Mouse (Mus musculus) hindbrain, embryonic 12.5 days (tissue): ENCODE results near the gene Ccdc163. TPM values are rescaled to one million over a fixed set of nuclear protein-coding genes. Genes with fewer than 3 reads are reported as not detected.
"Not testable (repeated sequence)": the region's sequence is repeated elsewhere in the genome, so short reads cannot be mapped to it uniquely, and the experiment has no call there.

Experiments used
- ATAC-seq: fragments of 200-750 bp; cut with Nextera tagmentation; 2 replicates; pipeline ENCODE4 v1.8.0; 2017; ENCODE audit warnings: moderate TSS enrichment; ENCODE audit not compliant: low FRiP score
- H3K27ac ChIP-seq: fragments of 300-500 bp; sonication (generic); 2 replicates; pipeline ENCODE4 v1.5.1; 2016; ENCODE audit warnings: mild to moderate bottlenecking
- H3K27me3 ChIP-seq: fragments of 300-500 bp; sonication (generic); 2 replicates; pipeline ENCODE4 v1.6.1; 2016; ENCODE audit warnings: mild to moderate bottlenecking
- H3K36me3 ChIP-seq: fragments of 300-500 bp; sonication (generic); 2 replicates; pipeline ENCODE4 v1.6.1; 2016; ENCODE audit warnings: mild to moderate bottlenecking
- H3K4me1 ChIP-seq: fragments of 300-500 bp; sonication (generic); 2 replicates; pipeline ENCODE4 v1.6.1; 2016
- H3K4me2 ChIP-seq: fragments of 300-500 bp; sonication (generic); replicated peaks from 2 replicates; pipeline ENCODE4 v1.6.1; 2016; ENCODE audit warnings: mild to moderate bottlenecking
- H3K4me3 ChIP-seq: fragments of 300-500 bp; sonication (generic); 2 replicates; pipeline ENCODE4 v1.5.1; 2016; ENCODE audit warnings: mild to moderate bottlenecking
- H3K9ac ChIP-seq: fragments of 300-500 bp; sonication (generic); 2 replicates; pipeline ENCODE4 v1.6.1; 2016; ENCODE audit warnings: mild to moderate bottlenecking, moderate library complexity
- H3K9me3 ChIP-seq: fragments of 300-500 bp; sonication (generic); replicated peaks from 2 replicates; pipeline ENCODE4 v1.6.1; 2016; ENCODE audit warnings: mild to moderate bottlenecking
- WGBS: fragments of 180-500 bp; shearing (Covaris S2); methylation state at CpG from one replicate; pipeline ENCODE4 v1.1.7; 2016; 5-methylcytosine and 5-hydroxymethylcytosine counted together
- polyA plus RNA-seq: library from polyadenylated mRNA; unstranded; fragments of >200 nt; fragmentation: Nextera tagmentation; extraction: Ambion mirVana; gene quantifications from 2 replicates; pipeline ENCODE4 v1.2.1, GENCODE M21; 2016

The Ccdc163 gene
- polyA plus RNA-seq: 22.4 and 23.6 TPM in 2 replicates

DNA sequence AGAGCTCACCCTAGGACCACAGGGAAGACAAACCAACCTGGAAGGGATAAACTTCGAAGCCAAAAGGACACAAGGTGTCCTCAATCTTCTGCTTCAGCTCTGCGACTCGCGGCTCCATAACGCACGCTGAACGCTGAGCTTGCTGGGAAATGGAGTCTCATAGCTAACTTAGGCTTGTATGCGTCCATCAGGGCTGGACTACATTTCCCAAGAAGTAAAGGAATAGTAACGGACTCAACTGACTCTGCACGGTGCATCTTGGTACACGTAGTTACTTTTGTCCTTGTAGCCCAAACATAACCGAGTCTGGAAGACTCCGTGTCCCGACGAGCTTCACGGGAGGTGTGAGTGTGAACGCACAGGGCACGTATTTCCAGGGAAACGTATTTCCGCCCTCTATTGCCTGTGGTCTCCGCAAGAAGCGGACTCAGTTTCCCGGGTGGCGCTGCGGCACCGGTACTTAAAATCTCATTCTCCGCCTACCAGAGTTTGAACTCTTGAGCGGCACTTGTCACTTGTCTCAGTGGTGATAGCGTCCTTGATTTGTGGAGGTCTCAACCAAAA lies at the start of gene Ccdc163, which contains the start of gene Mmachc:
Ccdc163 (plus strand) TSS at position 309 of the 564 bp plus-strand sequence.
Mmachc (minus strand) TSS at position 206 of the 564 bp plus-strand sequence.
- H3K36me3 ChIP-seq: peaks cover 8% of the 10 kb centered on the region
- H3K9me3 ChIP-seq: no peaks in the 10 kb centered on the region
- H3K27ac ChIP-seq: no peak within 1 kb of the TSS
- peak within 1 kb of the TSS; percentile 68 for H3K9ac ChIP-seq
- H3K4me3 ChIP-seq: peak within 1 kb of the TSS; percentile 60
- under 1% methylated on average over 29 of the region's 29 CpGs for WGBS
- no peaks in the 10 kb centered on the region for H3K27me3 ChIP-seq
- ATAC-seq: peak; percentile 99
- H3K4me2 ChIP-seq: peak within 1 kb of the TSS; percentile 73
- peaks cover 15% of the 10 kb centered on the region for H3K4me1 ChIP-seq

DNA sequence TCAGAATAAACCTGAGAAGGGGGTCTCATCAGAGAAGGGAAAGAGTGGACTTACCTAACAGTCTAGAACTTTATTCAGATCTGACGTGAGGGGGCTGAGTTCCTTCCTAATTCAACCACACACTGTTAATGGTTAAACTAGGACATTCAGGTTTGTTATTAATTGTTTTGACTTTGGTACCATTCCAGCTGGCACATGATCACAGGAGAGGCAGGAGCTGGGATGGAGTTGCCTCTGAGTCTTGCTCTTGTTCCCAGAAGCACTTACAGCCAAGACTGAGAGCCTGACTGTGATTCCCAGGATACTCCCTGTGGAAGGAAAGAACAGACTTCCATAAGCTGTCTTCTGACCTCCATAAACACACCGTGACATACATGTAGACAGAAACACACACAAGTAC lies 48.8 kb upstream of the Ccdc163 start:
- Histone ChIP-seq H3K27ac (no peak overlapping the region), H3K4me2 (no peak overlapping the region), H3K36me3 (no peaks in the 10 kb centered on the region), H3K9ac (no peak overlapping the region), H3K4me1 (no peaks in the 10 kb centered on the region), H3K4me3 (no peak overlapping the region), H3K27me3 (no peaks in the 10 kb centered on the region), H3K9me3 (no peaks in the 10 kb centered on the region)
- no peak for ATAC-seq
- WGBS: 80% methylated on average over 2 of the region's 2 CpGs

DNA sequence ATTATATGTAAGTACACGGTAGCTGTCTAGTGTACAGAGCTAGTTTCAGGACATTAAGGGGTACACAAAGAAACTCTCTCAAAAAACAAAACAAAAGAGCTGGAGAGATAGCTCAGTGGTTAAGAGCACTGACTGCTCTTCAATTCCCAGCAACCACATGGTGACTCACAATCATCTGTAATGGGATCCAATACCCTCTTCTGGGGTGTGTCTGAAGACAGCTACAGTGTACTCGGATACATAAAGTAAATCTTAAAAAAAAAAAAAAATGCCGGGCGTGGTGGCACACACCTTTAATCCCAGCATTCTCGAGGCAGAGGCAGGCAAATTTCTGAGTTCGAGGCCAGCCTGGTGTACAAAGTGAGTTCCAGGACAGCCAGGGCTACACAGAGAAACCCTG lies 48.4 kb upstream of the Ccdc163 start:
- H3K27ac ChIP-seq, H3K36me3 ChIP-seq, H3K9ac ChIP-seq, H3K9me3 ChIP-seq, H3K4me3 ChIP-seq, H3K4me2 ChIP-seq, H3K27me3 ChIP-seq, H3K4me1 ChIP-seq, ATAC-seq: not testable (repeated sequence)
- 89% methylated on average over 6 of the region's 6 CpGs for WGBS

DNA sequence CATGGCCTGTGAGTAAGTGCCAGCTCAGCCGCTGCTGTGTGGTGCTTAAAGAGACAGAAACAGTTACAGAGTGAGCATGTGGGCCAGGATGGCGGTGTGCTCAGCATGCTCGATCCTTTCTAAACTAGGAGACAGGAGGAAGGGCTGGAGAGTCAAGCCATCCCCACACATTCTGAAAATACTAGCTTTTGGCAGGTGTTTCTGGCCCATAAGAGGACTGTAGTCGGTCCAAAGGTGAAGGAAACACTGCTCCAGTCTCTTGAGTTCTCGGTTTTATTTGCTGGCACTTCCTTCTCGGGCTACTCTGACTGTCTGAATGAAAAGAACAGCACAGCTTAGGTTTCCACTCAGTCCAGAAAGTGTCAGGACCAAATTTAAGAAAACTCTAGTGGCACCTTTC lies 47.5 kb upstream of the Ccdc163 start:
- no peaks in the 10 kb centered on the region for H3K9me3 ChIP-seq
- 69% methylated on average over 6 of the region's 6 CpGs for WGBS
- H3K27me3 ChIP-seq: no peaks in the 10 kb centered on the region
- no peak for ATAC-seq
- no peak overlapping the region for H3K4me3 ChIP-seq
- no peak overlapping the region for H3K27ac ChIP-seq
- H3K4me2 ChIP-seq: no peak overlapping the region
- H3K36me3 ChIP-seq: no peaks in the 10 kb centered on the region
- no peak overlapping the region for H3K9ac ChIP-seq
- no peaks in the 10 kb centered on the region for H3K4me1 ChIP-seq

DNA sequence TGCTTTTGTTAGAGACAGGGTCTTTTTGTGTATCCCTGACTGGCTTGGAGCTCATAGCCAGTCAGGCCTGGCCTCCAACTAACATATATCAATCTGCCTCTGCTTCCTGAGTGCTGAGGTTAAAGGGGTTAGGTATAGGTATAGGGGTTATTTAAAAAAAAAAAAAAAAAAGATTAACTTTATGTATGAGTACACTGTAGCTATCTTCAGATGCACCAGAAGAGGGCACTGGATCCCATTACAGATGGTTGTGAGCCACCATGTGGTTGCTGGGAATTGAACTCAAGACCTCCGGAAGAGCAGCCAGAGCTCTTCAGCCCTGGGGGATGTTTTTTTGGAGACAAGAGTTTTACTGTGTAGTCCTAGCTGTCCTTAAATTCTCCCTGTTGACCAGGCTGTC lies 46.3 kb upstream of the Ccdc163 start:
- no peak overlapping the region for H3K9ac ChIP-seq
- no peaks in the 10 kb centered on the region for H3K27me3 ChIP-seq
- no peaks in the 10 kb centered on the region for H3K9me3 ChIP-seq
- H3K4me2 ChIP-seq: no peak overlapping the region
- no peaks in the 10 kb centered on the region for H3K36me3 ChIP-seq
- no peak overlapping the region for H3K27ac ChIP-seq
- no peak for ATAC-seq
- no peaks in the 10 kb centered on the region for H3K4me1 ChIP-seq
- 89% methylated on average over 1 of the region's 1 CpGs for WGBS
- no peak overlapping the region for H3K4me3 ChIP-seq

DNA sequence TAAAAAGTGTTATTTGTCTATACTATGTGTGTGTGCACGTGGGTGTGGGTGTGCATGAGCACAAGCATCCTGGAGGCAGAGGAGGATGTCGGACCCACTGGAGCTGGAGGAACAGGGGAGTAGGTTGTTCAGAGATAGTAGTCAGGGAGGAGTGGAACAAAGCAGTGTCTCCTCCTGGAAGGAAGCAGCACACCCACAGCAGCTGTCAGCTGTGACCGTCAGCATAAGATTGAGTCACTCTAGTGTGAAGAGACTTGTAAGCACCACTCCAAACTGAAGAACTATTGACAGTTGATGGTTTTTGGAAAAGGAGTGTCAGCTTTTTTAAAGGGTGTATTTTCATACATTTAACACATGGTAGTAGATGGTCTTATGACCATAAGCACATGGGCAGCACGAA lies 41.7 kb upstream of the Ccdc163 start:
- ATAC-seq: no peak
- no peak overlapping the region for H3K4me2 ChIP-seq
- no peaks in the 10 kb centered on the region for H3K9me3 ChIP-seq
- no peak overlapping the region for H3K9ac ChIP-seq
- WGBS: 72% methylated on average over 4 of the region's 4 CpGs
- H3K27me3 ChIP-seq: no peaks in the 10 kb centered on the region
- no peaks in the 10 kb centered on the region for H3K4me1 ChIP-seq
- no peak overlapping the region for H3K27ac ChIP-seq
- no peaks in the 10 kb centered on the region for H3K36me3 ChIP-seq
- no peak overlapping the region for H3K4me3 ChIP-seq

DNA sequence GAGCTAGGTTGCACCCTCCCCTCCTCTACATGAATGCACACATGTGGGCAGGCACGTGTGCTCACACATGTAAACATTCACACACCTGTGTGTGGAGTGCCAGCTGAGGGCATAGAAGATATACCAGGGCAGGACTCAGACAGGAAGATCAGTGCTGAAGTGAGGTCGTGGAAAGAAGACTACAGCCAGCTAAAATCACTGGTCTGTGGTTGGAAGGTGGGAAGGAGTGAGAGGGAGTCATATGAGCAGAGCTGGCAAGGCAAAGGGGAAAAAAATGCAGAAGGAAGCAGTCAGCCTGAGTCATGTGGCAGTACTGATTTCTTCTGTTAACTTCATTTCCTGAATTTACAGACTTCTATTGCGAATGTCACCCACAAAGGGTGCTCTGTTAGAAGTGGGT lies 40.2 kb upstream of the Ccdc163 start:
- no peaks in the 10 kb centered on the region for H3K4me1 ChIP-seq
- H3K4me3 ChIP-seq: no peak overlapping the region
- 72% methylated on average over 3 of the region's 3 CpGs for WGBS
- H3K4me2 ChIP-seq: no peak overlapping the region
- H3K36me3 ChIP-seq: no peaks in the 10 kb centered on the region
- no peak overlapping the region for H3K9ac ChIP-seq
- no peaks in the 10 kb centered on the region for H3K27me3 ChIP-seq
- H3K9me3 ChIP-seq: no peaks in the 10 kb centered on the region
- H3K27ac ChIP-seq: no peak overlapping the region
- ATAC-seq: no peak

DNA sequence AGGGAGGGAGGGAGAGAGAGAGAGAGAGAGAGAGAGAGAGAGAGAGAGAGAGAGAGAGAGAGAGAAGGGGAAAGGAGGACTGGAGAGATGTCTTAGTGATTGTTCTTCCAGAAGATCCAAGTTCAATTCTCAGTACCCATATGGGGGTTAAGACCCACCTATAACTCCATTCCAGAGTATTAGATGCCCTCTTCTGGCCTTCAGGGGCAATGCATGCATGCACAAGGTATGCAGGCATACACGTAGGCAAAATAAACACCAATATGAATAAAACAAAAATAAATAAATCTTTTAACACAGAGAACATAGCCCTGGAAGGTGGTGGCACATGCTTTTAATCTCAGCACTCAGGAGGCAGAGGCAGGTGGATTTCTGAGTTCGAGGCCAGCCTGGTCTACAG lies 39.0 kb upstream of the Ccdc163 start:
- no peak overlapping the region for H3K27ac ChIP-seq
- H3K27me3 ChIP-seq: no peaks in the 10 kb centered on the region
- ATAC-seq: no peak
- no peak overlapping the region for H3K4me2 ChIP-seq
- H3K4me1 ChIP-seq: no peaks in the 10 kb centered on the region
- 69% methylated on average over 2 of the region's 2 CpGs for WGBS
- no peaks in the 10 kb centered on the region for H3K9me3 ChIP-seq
- H3K36me3 ChIP-seq: no peaks in the 10 kb centered on the region
- H3K4me3 ChIP-seq: no peak overlapping the region
- H3K9ac ChIP-seq: no peak overlapping the region

DNA sequence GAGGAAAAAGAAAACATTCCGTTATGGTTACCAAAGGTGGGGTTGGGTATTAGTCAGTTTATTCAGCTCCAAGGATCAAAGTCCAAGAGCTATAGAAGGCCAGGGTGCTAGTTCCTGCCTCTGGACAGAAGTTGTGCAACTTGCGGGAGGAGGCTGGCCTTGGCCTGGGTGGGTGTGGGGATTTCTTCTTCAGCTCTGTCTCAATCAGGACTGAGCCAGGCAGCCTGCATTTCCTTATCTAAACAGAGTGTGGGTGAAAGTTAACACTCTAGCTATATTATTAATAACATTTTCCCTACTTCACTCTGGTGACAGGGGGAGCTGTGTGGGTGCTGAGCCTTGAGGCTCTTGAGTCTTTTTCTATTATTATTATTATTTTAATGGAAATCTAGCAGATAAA lies 35.5 kb upstream of the Ccdc163 start:
- Histone ChIP-seq H3K9me3 (no peaks in the 10 kb centered on the region), H3K4me2 (no peak overlapping the region), H3K9ac (no peak overlapping the region), H3K36me3 (no peaks in the 10 kb centered on the region), H3K4me3 (no peak overlapping the region), H3K4me1 (no peaks in the 10 kb centered on the region), H3K27ac (no peak overlapping the region), H3K27me3 (no peaks in the 10 kb centered on the region)
- 78% methylated on average over 2 of the region's 2 CpGs for WGBS
- ATAC-seq: no peak

DNA sequence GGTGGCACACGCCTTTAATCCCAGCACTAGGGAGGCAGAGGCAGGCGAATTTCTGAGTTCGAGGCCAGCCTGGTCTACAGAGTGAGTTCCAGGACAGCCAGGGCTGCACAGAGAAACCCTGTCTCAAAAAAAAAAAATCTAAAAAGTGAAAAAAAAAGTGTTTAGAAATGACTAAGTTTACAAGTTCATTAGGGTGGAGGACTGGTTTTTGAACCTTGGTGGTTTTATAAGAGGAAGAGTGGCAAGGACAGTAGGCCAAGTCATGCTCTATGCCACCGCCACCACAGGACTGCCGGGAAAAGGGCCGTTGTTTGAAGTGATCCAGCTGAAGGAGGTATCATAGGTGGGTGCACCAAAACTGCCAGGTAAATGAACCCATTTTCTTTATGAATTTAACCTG lies 33.5 kb upstream of the Ccdc163 start:
- WGBS: 93% methylated on average over 6 of the region's 6 CpGs
- H3K27me3 ChIP-seq, H3K9me3 ChIP-seq, H3K9ac ChIP-seq, H3K4me1 ChIP-seq, H3K27ac ChIP-seq, H3K36me3 ChIP-seq, H3K4me3 ChIP-seq, H3K4me2 ChIP-seq, ATAC-seq: not testable (repeated sequence)

DNA sequence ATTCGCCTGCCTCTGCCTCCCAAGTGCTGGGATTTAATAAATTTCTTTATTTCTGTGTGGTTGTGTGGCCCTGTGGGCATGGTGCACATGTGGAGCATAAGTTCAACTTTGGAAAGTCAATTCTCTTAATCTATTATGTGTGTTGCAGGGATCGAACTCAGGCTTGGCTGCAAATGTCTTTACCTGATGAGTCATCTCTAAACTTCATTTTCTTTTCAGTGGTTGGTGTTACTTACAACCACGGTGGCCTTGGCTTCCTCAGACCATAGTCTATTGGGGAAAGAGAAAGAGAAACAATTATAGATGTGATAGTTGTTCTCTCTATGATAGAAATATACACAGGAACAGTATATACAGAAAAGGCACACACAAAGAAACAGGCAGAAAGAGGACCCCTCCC lies 32.3 kb upstream of the Ccdc163 start:
- Histone ChIP-seq H3K27ac (no peak overlapping the region), H3K27me3 (no peaks in the 10 kb centered on the region), H3K4me3 (no peak overlapping the region), H3K4me1 (no peaks in the 10 kb centered on the region), H3K36me3 (no peaks in the 10 kb centered on the region), H3K9ac (no peak overlapping the region), H3K9me3 (no peaks in the 10 kb centered on the region), H3K4me2 (no peak overlapping the region)
- ATAC-seq: no peak
- WGBS: 84% methylated on average over 3 of the region's 3 CpGs

DNA sequence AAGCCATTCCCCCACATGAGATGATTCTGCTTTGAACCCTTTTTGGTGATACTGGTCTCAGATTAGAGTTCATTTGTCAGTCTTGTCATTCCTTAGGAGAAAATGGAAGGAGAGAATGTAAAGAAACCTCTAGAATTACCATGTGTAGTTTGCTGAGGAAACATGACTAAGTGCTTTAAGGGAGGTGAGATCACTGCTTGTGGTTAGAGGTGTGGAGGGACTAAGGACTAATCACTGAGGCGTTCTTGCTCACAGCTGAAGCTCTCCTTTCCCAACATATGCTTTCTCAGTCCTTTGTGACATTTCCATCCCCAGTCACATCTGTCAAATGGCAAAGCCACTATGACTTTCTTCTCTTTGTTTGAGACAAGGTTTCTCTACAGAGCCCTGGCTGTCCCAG lies 30.5 kb upstream of the Ccdc163 start:
- no peak overlapping the region for H3K27ac ChIP-seq
- no peaks in the 10 kb centered on the region for H3K27me3 ChIP-seq
- H3K4me1 ChIP-seq: no peaks in the 10 kb centered on the region
- no peak overlapping the region for H3K4me3 ChIP-seq
- ATAC-seq: no peak
- no peak overlapping the region for H3K9ac ChIP-seq
- no peaks in the 10 kb centered on the region for H3K9me3 ChIP-seq
- WGBS: 95% methylated on average over 1 of the region's 1 CpGs
- H3K4me2 ChIP-seq: no peak overlapping the region
- no peaks in the 10 kb centered on the region for H3K36me3 ChIP-seq

DNA sequence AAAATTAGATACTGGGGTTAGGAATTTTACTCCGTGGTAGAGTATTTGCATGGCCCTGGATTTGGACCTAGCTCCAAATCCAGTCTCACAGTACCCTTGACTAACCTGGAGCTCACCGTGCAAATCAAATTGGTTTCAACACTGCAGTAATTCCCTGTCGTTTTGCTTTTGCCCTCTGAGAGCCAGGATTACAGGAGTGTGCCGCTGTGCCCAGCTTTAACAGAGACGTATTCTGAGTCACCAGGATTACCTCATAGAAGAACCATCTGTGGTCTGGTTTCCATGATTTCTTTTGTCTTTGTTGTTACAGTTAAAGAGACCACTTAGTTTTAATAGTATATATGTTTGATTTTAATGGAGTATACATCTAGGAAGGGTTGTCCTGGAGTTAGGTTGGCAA lies 29.2 kb upstream of the Ccdc163 start:
- H3K9ac ChIP-seq: no peak overlapping the region

More for the DNA sequence above, 29.2 kb upstream of the Ccdc163 start:
- Histone ChIP-seq H3K4me3 (no peak overlapping the region), H3K9me3 (no peaks in the 10 kb centered on the region), H3K4me1 (no peaks in the 10 kb centered on the region), H3K27me3 (no peaks in the 10 kb centered on the region), H3K27ac (no peak overlapping the region), H3K36me3 (no peaks in the 10 kb centered on the region), H3K4me2 (no peak overlapping the region)
- WGBS: 72% methylated on average over 5 of the region's 5 CpGs
- ATAC-seq: no peak
